Comparison of ENCODE assay signal across 20 mouse cellular contexts in genomic region chr13:43457161-43457560, GRCm38 (mm10). TPM values are rescaled to one million over a fixed set of nuclear protein-coding genes. Genes with fewer than 3 reads are reported as not detected.
DNase-seq lines count a peak whose midpoint lies in the region; ATAC-seq and TF ChIP-seq lines count a peak whose summit lies in the region.
"Had no signal": no experiment of that assay in that cellular context is flagged by ENCODE, and none has a peak within 500 bp of the region (broad histone marks: within the 10 kb centered on the region; RNA-seq: fewer than 3 reads in every experiment).

No protein-coding gene starts in this region.

- no peak overlapping the region for H3K4me3 ChIP-seq in kidney, postnatal 0 days (replicated peaks; ENCODE audit: low read depth, low read length)
- H3K4me3 ChIP-seq in midbrain, embryonic 11.5 days (ENCODE audit: low read depth, low read length) = no peak overlapping the region
- H3K4me3 ChIP-seq in midbrain, embryonic 13.5 days (replicated peaks) = no peak overlapping the region
- no peak overlapping the region for H3K4me3 ChIP-seq in neural tube, embryonic 15.5 days (replicated peaks)
- H3K4me3 ChIP-seq: embryonic facial prominence, embryonic 12.5 days; hindbrain, embryonic 12.5 days; intestine, embryonic 15.5 days; limb, embryonic 10.5 days; liver, embryonic 13.5 days; myocyte had no signal

- no peak overlapping the region for H3K27ac ChIP-seq in kidney, postnatal 0 days
- no peak overlapping the region for H3K27ac ChIP-seq in midbrain, embryonic 11.5 days (ENCODE audit: low read depth, low read length)
- H3K27ac ChIP-seq in midbrain, embryonic 13.5 days = no peak overlapping the region
- no peak overlapping the region for H3K27ac ChIP-seq in neural tube, embryonic 15.5 days (replicated peaks)
- H3K27ac ChIP-seq: embryonic facial prominence, embryonic 12.5 days; hindbrain, embryonic 12.5 days; intestine, embryonic 15.5 days; limb, embryonic 10.5 days; liver, embryonic 13.5 days had no signal

- H3K4me1 ChIP-seq in kidney, postnatal 0 days (replicated peaks; ENCODE audit: insufficient read depth, low read length) = no peaks in the 10 kb centered on the region
- H3K4me1 ChIP-seq in midbrain, embryonic 11.5 days (ENCODE audit: control insufficient read depth, insufficient read depth, low read length) = peaks cover 5% of the 10 kb centered on the region; the same call in 1 of the 2 replicates
- peaks cover 13% of the 10 kb centered on the region for H3K4me1 ChIP-seq in midbrain, embryonic 13.5 days (replicated peaks)
- H3K4me1 ChIP-seq in neural tube, embryonic 15.5 days = peaks cover 14% of the 10 kb centered on the region

- ATAC-seq in CD4-positive, CD25-positive, alpha-beta regulatory T cell, adult 4 months = no peak
- no peak for ATAC-seq in kidney, postnatal 0 days (replicated peaks; ENCODE audit: low FRiP score, low read depth)
- no peak for ATAC-seq in midbrain, embryonic 11.5 days (ENCODE audit: low FRiP score)
- ATAC-seq in midbrain, embryonic 13.5 days = no peak
- ATAC-seq in neural tube, embryonic 15.5 days (ENCODE audit: low FRiP score) = no peak
- ATAC-seq: activated CD4-positive, CD25-positive, alpha-beta regulatory T cell, adult 4 months; forebrain, embryonic 16.5 days; intestine, embryonic 15.5 days had no signal

- H3K9ac ChIP-seq in kidney, postnatal 0 days (ENCODE audit: low read depth, low read length) = no peak overlapping the region
- no peak overlapping the region for H3K9ac ChIP-seq in midbrain, embryonic 11.5 days (ENCODE audit: low read length)
- no peak overlapping the region for H3K9ac ChIP-seq in midbrain, embryonic 13.5 days (replicated peaks)
- H3K9ac ChIP-seq in neural tube, embryonic 15.5 days (replicated peaks) = no peak overlapping the region
- H3K9ac ChIP-seq: embryonic facial prominence, embryonic 12.5 days; hindbrain, embryonic 12.5 days; intestine, embryonic 15.5 days; liver, embryonic 13.5 days had no signal

- no peaks in the 10 kb centered on the region for H3K9me3 ChIP-seq in kidney, postnatal 0 days (replicated peaks; ENCODE audit: low read length)
- no peaks in the 10 kb centered on the region for H3K9me3 ChIP-seq in midbrain, embryonic 11.5 days (ENCODE audit: control insufficient read depth, low read length)
- no peaks in the 10 kb centered on the region for H3K9me3 ChIP-seq in midbrain, embryonic 13.5 days
- H3K9me3 ChIP-seq in neural tube, embryonic 15.5 days (replicated peaks) = no peaks in the 10 kb centered on the region
- H3K9me3 ChIP-seq: embryonic facial prominence, embryonic 12.5 days; hindbrain, embryonic 12.5 days; intestine, embryonic 15.5 days; limb, embryonic 10.5 days; liver, embryonic 13.5 days had no signal

- peak; percentile 48 for DNase-seq in CD4-positive, CD25-positive, alpha-beta regulatory T cell, adult 2 months (ENCODE audit: low read depth, low spot score)
- DNase-seq in kidney, postnatal 0 days (ENCODE audit: low spot score) = no peak
- no peak for DNase-seq in kidney, adult 9 months
- peak; percentile 53 for DNase-seq in midbrain, embryonic 11.5 days (ENCODE audit: low spot score, missing footprints)
- DNase-seq in cerebellum, postnatal 36 days = no peak
- DNase-seq: adrenal gland, postnatal 25 days; cerebellum, adult 2 months; liver, embryonic 13.5 days; midbrain, embryonic 14.5 days; retina, postnatal 1 day had no signal

- peak; percentile 39; the same call in 1 of the 2 replicates for TF ChIP-seq CTCF in kidney, postnatal 0 days (IDR thresholded peaks at IDR 0.05; ENCODE audit: low read depth)

- H3K27me3 ChIP-seq in kidney, postnatal 0 days (ENCODE audit: insufficient read depth, low read length) = no peaks in the 10 kb centered on the region
- H3K27me3 ChIP-seq in midbrain, embryonic 11.5 days (ENCODE audit: control insufficient read depth, insufficient read depth, low read length) = no peaks in the 10 kb centered on the region
- no peaks in the 10 kb centered on the region for H3K27me3 ChIP-seq in midbrain, embryonic 13.5 days
- H3K27me3 ChIP-seq in neural tube, embryonic 15.5 days (replicated peaks) = no peaks in the 10 kb centered on the region
- H3K27me3 ChIP-seq: embryonic facial prominence, embryonic 12.5 days; hindbrain, embryonic 12.5 days; intestine, embryonic 15.5 days; liver, embryonic 13.5 days had no signal

- 57% methylated on average over 1 of the region's 1 CpGs for WGBS in kidney, postnatal 0 days
- WGBS in midbrain, embryonic 11.5 days = 86% methylated on average over 1 of the region's 1 CpGs
- 85% methylated on average over 1 of the region's 1 CpGs for WGBS in midbrain, embryonic 13.5 days
- WGBS in neural tube, embryonic 15.5 days = 87% methylated on average over 1 of the region's 1 CpGs

- H3K36me3 ChIP-seq in kidney, postnatal 0 days (ENCODE audit: insufficient read depth, low read length) = no peaks in the 10 kb centered on the region
- H3K36me3 ChIP-seq in midbrain, embryonic 11.5 days (ENCODE audit: control insufficient read depth, insufficient read depth, low read length) = no peaks in the 10 kb centered on the region
- H3K36me3 ChIP-seq in midbrain, embryonic 13.5 days = no peaks in the 10 kb centered on the region
- H3K36me3 ChIP-seq in neural tube, embryonic 15.5 days = no peaks in the 10 kb centered on the region
- H3K36me3 ChIP-seq: hindbrain, embryonic 12.5 days; intestine, embryonic 15.5 days; liver, embryonic 13.5 days had no signal

- no peak overlapping the region for H3K4me2 ChIP-seq in kidney, postnatal 0 days (ENCODE audit: low read length)
- no peak overlapping the region for H3K4me2 ChIP-seq in midbrain, embryonic 11.5 days
- H3K4me2 ChIP-seq in midbrain, embryonic 13.5 days (replicated peaks) = no peak overlapping the region
- H3K4me2 ChIP-seq in neural tube, embryonic 15.5 days = no peak overlapping the region
- H3K4me2 ChIP-seq: embryonic facial prominence, embryonic 12.5 days; hindbrain, embryonic 12.5 days; intestine, embryonic 15.5 days; liver, embryonic 13.5 days had no signal

RNA-seq across cellular contexts. Expression of gene Ranbp9, which starts 23.9 kb away (rescaled TPM):
- polyA plus RNA-seq in CD4-positive, CD25-positive, alpha-beta regulatory T cell, adult 4 months (2017; shearing (Covaris generic)) = 10 to 100 TPM; 28.3 to 45.2 TPM
- polyA plus RNA-seq in kidney, postnatal 0 days (2015; fragmentation: Nextera tagmentation; extraction: Ambion mirVana) = 10.6 and 10.7 TPM in 2 replicates
- polyA plus RNA-seq in midbrain, embryonic 11.5 days (2014; fragmentation: Nextera tagmentation; extraction: Ambion mirVana) = 10.9 and 15.9 TPM in 2 replicates
- 11.7 and 14.4 TPM in 2 replicates for polyA plus RNA-seq in midbrain, embryonic 13.5 days (2015; fragmentation: Nextera tagmentation; extraction: Ambion mirVana)
- polyA plus RNA-seq in neural tube, embryonic 15.5 days (2015; fragmentation: Nextera tagmentation; extraction: Ambion mirVana) = 10.3 and 12.9 TPM in 2 replicates

RNA-seq across cellular contexts. Expression of gene Nol7, which starts 59.0 kb away (rescaled TPM):
- 100 to 1,000 TPM; 126 to 136 TPM for polyA plus RNA-seq in CD4-positive, CD25-positive, alpha-beta regulatory T cell, adult 4 months (2017; shearing (Covaris generic))
- polyA plus RNA-seq in kidney, postnatal 0 days (2015; fragmentation: Nextera tagmentation; extraction: Ambion mirVana) = 164 and 169 TPM in 2 replicates
- 236 and 255 TPM in 2 replicates for polyA plus RNA-seq in midbrain, embryonic 11.5 days (2014; fragmentation: Nextera tagmentation; extraction: Ambion mirVana)
- 180 and 182 TPM in 2 replicates for polyA plus RNA-seq in midbrain, embryonic 13.5 days (2015; fragmentation: Nextera tagmentation; extraction: Ambion mirVana)
- polyA plus RNA-seq in neural tube, embryonic 15.5 days (2015; fragmentation: Nextera tagmentation; extraction: Ambion mirVana) = 173 and 187 TPM in 2 replicates

Comparison
In these comparisons a context has a peak if more than half of its experiments do, and no peak if none do; other contexts are left out.
1. DNase-seq: peak in CD4-positive, CD25-positive, alpha-beta regulatory T cell, adult 2 months (single experiment) and midbrain, embryonic 11.5 days (single experiment); none in kidney, postnatal 0 days (single experiment), kidney, adult 9 months (single experiment) and cerebellum, postnatal 36 days (0 of 2).